Mouse (Mus musculus) left cerebral cortex, postnatal 14 days (tissue): ENCODE data around the gene G6pdx. TPM values are rescaled to one million over a fixed set of nuclear protein-coding genes. Genes with fewer than 3 reads are reported as not detected.

Source experiments
- DNase-seq, 2 experiments: peaks; one replicate each; pipeline ENCODE4 v3.0.0; 2021 to 2022; ENCODE audit warnings: low spot score in 2 of 2, mixed read lengths in 1 of 2
- intact Hi-C: fragments of 180-260 bp; cut with DNase I; formaldehyde crosslinking; loops from one replicate; pipeline ENCODE4 v1.15.1; 2025
- total RNA-seq, 2 experiments: library from RNA; stranded (reverse); gene quantifications; 2 replicates each; pipeline ENCODE4 v1.2.3; 2021

The G6pdx gene
- total RNA-seq, 2 experiments from 2014 or later, result 22.8 to 24.4 TPM

- intact Hi-C loops, result no loop called here
- no peak for DNase-seq
Observed at GRCm38 (mm10) chrX:74367512-74367911, 61.5 kb downstream of the G6pdx start.

Other genes with a start within 250 kb of the G6pdx start
- 100 to 1,000 TPM in 1 of 2 experiments, 10 to 100 TPM in 1; 89.1 to 100 TPM for gene Flna, start 179.4 kb downstream of the G6pdx start, total RNA-seq
- gene Emd, start 174.5 kb downstream of the G6pdx start, total RNA-seq, result 10 to 100 TPM; 38.9 to 40.4 TPM
- 100 to 1,000 TPM; 124 to 140 TPM for gene Rpl10, start 158.4 kb downstream of the G6pdx start, total RNA-seq
- 10 to 100 TPM; 51.2 to 53.1 TPM for gene Taz, start 147.3 kb downstream of the G6pdx start, total RNA-seq
- 1 to 10 TPM; 1.4 to 2.0 TPM for gene Dnase1l1, start 146.9 kb downstream of the G6pdx start, total RNA-seq
- gene Atp6ap1, start 132.1 kb downstream of the G6pdx start, total RNA-seq, result 100 to 1,000 TPM; 351 to 367 TPM
- 100 to 1,000 TPM; 663 to 673 TPM for gene Gdi1, start 124.2 kb downstream of the G6pdx start, total RNA-seq
- 10 to 100 TPM; 35.4 to 38.5 TPM for gene Fam50a, start 116.2 kb downstream of the G6pdx start, total RNA-seq
- 10 to 100 TPM; 33.3 to 33.8 TPM for gene Plxna3, start 100.1 kb downstream of the G6pdx start, total RNA-seq
- 10 to 100 TPM; 30.5 to 33.0 TPM for gene Lage3, start 75.6 kb downstream of the G6pdx start, total RNA-seq
- 10 to 100 TPM; 59.0 to 62.6 TPM for gene Ubl4a, start 56.0 kb downstream of the G6pdx start, total RNA-seq
- 1 to 10 TPM; 2.1 to 3.2 TPM for gene Slc10a3, start 55.8 kb downstream of the G6pdx start, total RNA-seq
- 10 to 100 TPM; 20.0 to 27.0 TPM for gene Fam3a, start 35.9 kb downstream of the G6pdx start, total RNA-seq
- gene Ikbkg, start 35.9 kb downstream of the G6pdx start, total RNA-seq, result 10 to 100 TPM; 41.9 to 46.8 TPM
- not detected for gene Gm6880, start 52.2 kb upstream of the G6pdx start, total RNA-seq
- gene Olfr1326-ps1, start 145.7 kb upstream of the G6pdx start, total RNA-seq, result not detected
- not detected for gene Olfr1325, start 163.5 kb upstream of the G6pdx start, total RNA-seq
- gene Gm5640, start 216.4 kb upstream of the G6pdx start, total RNA-seq, result under 1 TPM; 0.59 to 0.64 TPM